Mouse (Mus musculus): ENCODE measurements at regions not wholly inside any gene's neighbourhood (a gene's known extent, or its start where the extent isn't known, plus 50 kb on each side); places are given as distances from the start of the nearest gene placed in this dataset.
A peak's percentile ranks its signal among the peaks of the same experiment; 100 is the strongest.

DNA sequence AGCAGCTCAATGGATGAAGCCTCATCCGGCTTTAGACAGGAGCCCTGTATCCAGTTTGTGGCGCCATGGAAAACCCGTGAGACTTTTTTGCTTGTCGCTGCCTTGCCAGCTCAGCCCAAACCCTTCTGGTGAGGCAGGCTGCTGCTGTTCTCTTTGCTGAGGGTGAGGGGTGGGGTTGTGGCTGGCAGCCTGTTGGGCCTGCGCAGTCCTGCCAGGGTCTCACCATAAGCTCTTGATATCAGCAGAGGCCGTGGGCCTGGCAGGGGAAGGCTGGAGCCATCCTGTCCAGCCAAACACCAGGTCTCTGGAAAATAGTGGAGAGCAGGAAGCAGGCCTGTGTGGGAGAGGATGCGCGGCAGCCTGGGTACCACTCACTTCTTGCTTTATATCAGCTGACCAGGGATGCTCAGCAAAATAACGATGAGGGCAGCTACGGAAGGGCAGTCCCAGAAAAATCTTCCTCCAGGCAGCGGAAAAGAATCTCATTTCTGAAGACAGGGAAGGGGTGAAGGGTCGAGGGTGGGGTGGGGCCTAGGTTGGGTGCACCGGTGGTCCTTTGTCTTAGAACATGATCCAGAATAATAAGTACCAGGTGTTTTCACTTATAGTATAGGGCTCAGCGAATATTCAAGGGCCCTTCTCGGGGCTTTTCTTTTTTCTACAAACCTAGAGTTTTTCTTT is 73.4 kb upstream of the Medag start:
- DNase-seq = no peak

DNA sequence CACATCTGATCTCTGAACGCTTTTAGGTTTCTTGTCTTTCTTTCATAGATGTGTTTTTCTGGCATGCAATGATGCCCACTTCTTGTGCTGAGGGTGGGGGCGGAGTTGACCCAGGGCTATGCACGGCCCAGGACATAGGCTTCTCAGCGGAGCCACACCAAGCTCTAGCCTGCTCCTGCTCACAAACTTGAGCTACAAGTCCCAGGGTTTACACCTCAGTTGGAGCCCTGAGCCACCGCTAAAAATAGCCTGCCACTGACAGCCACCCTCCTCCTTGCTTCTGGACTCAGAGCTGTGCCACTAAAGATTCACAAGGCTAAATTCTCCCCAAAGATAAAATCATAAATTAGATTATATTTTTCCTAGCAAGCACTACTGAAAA is 72.9 kb upstream of the Medag start:
- no peak for DNase-seq

DNA sequence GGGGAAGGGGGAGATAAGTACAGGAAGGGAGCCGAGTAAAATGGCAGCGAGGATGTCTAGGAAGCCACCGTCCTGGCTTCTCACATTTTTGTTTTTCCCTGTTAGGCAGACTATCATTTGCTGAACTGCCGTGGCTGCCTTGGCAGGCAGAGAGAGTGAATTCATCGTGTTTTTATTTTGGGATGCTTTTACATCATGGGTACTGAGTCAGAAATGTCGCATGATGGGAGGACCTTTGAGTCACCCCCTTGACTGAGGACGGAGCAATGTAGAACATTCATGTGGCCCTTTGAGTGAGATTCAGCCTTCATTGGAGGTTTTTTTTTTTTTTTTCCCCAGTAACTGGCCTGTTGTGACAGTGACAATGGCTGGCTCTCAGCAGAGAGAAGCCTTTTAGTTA is 71.2 kb upstream of the Medag start:
- DNase-seq = no peak

DNA sequence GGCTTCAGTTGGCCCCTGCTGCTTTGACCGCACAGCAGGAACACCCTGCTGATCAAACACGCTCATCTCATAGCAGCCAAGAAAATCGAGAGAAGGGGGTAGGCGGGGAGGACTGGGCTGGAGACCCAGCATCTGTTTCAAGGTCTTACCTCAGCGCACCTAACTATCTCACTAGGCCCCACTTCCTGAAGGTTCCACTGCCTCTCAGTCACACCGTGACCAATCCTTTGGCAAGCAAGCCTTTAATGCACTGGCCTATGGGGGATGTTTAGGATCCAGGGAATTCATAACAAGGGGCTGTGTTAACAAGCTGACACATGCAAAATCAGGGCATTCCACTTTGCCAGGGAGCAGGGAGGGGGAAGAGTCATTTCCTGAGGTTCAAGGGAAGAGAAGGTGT is 70.1 kb upstream of the Medag start:
- DNase-seq = no peak

DNA sequence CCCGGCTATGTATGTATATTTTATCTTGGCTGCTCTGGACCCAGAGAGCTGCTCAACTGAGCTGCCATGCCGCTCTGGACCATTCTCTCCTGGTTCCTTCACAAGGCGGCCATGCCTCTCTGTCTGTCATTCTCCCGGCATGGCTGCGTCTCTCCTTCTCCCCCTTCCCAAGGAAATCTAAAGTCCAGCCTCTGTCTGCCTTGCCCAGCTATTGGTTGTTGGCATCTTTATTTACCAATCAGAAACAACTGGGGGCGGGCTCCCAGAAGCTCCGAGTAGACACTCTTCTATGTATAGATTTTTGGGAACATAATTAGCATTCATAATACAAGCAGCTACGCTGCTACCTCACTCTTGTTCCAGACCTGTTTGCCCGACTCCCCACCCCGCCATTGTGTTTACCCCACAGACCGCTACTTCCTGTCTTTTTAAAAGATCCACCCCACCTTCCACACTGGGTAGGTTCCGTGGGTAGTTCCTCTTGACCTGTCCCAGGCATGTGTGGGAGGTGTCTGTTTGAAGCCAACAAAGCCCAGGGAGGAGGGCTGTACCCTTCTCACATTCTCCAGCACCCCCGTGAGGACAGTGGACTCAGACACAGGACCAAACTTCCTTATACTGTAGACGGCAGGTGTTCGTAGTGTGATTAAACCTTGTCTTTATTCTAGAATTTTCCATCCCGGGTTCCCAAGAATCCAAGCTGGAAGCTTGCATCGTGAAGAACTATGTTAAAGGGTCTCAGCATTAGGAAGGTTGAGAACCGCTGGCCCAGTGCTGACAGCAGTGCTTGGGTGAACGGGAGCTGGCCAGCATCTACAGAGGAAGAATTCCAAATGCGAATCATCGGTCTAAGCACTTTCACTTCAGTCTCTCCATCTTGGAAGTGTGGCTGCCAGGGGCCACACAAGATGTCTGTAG is 67.7 kb upstream of the Medag start:
- no peak for DNase-seq

DNA sequence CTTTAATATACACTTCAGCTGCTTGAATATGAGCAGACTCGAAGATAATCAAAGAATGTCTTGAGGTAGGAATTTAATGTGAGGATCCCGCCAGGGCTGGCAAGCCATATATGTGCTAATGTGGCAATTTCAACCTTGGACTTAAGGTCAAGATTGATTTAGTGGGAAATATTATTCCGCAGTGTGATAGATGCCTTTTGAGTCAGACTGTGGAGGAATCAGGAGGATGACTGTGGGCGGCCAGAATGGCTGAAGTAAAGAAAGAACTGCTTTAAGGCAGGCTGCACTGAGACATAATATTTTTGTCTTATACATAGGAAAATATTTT is 67.1 kb upstream of the Medag start:
- DNase-seq = no peak

DNA sequence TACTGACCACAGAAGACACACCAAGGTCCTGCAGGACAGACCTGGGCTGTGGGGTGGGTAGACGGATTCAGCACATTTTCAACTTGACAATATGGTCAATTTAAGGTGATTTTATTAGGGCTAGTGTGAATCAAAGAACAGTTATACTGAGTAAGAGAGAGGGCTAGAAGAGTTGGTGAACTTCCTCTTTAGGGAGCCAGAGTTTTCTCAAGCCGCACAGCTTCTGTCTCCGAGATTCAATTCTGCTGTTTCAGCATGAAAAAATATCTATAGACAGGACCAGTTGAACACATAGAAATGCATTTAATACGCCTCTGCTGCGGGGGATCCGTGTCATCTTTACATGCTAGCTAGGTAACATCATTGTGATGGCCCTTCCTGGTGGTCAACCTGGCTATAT is 66.4 kb upstream of the Medag start:
- DNase-seq = no peak

DNA sequence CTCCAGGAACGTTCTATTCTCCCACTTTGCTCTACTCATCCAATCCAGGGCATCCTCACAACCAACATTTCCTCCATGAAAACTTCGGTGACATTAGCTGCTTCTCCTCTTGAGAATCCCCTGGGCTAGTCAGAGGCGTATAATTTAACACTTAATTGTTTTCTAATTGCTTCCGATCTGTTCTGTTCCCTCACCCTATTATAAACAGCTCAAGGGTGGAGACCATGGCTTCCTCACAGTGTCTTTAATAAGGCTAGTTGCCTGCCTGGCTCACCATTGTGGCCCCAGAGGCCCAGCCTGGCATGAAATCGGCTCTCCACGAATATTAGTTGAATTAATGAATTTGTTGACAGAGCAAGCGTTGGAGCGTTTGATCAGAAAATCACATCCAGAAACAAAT is 61.9 kb upstream of the Medag start:
- DNase-seq = no peak

DNA sequence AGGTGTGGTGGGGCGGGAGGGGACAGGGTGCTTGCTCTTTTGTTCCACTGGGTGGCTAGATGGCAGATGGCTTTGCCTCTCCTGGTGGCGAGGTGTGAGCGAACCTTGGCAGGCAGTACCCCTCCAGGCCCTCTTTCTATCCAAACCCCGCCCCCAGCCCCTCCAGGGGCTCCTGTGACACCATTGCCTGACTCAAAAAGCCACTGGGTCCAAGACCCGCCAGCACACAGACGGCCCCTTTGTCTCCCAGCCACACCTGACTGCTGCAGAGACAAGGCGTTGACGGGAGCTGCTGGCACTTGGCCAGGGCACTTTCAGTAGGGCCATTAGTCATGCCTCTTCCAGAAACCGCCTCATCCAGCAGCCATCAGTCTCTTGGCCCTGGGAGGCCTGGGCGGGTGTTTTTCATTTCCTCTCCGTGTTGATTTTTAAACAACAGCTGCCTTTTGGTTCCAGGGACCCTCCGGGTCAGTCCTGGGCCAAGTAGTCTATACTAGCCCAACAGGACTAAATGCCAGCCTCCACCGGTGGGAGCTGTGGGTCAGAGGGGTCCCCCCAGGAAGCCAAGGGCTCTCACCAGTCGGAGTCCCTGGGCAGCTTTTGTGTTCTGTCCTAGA is 58.4 kb upstream of the Medag start:
- DNase-seq = peak in 1 of 2 experiments; percentile 39

DNA sequence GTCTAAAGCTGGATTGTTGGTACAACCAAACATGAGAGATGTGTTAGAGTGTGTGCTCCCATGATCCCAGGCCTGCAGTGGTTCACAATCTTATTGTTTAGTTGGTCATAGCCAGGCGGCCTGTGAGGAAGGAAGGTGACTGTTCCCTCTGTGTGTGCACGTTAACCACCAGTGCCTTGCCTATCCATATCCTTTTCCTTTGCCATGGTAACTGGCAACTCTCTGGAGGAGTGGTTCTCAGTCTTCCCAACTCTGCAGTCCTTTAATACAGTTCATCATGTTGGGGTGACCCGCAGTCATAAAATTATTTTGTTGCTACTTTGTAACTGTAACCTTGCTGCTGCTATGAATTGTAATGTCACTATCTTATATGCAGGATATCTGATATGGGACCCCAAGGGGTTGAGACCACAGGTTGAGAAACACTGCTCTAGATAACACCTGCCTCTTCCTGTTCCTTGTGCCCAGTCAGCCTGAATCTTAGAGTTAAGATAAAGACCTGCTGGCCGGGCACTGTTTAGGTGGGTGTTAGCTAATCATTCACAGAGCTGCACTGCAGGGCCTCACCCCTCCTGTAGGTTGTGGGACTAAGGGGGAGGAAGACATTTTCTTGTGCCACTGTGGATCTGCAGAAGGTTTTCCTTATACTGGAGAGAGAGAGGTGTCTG is 57.0 kb upstream of the Medag start:
- no peak for DNase-seq

DNA sequence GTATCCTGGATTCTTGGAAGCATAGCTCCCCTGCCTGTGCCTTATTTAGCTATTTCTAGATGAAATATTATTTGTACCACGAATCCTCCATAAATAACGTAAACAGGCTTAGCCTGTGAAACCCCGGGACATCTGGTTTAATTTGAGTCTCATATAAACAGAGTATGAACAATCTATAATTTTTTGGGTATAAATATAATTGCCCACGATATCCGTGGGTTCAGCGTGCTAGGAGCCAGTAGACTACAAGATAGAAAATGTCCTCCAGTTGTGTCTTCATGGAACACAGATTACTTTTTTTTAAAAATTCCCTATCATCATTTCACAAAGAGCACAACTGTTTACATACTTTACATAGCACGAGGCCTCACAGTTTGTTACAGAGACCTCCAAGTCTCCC is 56.4 kb upstream of the Medag start:
- DNase-seq = no peak

DNA sequence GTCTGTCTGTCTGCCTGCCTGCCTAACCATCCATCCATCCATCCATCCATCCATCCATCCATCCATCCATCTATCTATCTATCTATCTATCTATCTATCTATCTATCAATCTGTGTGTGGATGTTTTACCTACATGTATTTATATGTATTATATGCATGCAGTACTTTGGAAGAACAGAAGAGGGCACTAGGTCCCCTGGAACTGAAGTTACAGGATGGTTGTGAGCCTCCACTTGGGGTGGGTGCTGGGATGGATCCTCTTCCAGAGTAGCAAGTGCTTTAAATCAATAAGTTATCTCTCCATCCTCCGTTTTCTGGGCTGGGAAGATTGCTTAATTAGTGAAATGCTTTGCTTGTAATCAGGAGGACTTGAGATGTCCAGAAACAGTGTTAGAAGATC is 54.6 kb upstream of the Medag start:
- no peak for DNase-seq
